Mouse (Mus musculus) embryonic fibroblast, embryonic 13.5 days (primary cell): Measurements from ENCODE around the gene Lrig2. TPM values are rescaled to one million over a fixed set of nuclear protein-coding genes. Genes with fewer than 3 reads are reported as not detected.

Experiments used
- H3K27ac ChIP-seq: 2 replicates; pipeline ENCODE4 v1.5.1; 2012; ENCODE audit warnings: low read length, control low read depth, inconsistent platforms; ENCODE audit not compliant: insufficient read depth
- H3K4me1 ChIP-seq: 2 replicates; pipeline ENCODE4 v1.6.1; 2011; ENCODE audit warnings: low read length; ENCODE audit not compliant: control insufficient read depth, insufficient read depth
- H3K4me3 ChIP-seq: 2 replicates; pipeline ENCODE4 v1.5.1; 2011; ENCODE audit warnings: mild to moderate bottlenecking, control low read depth, low read length; ENCODE audit not compliant: insufficient read depth
- CTCF ChIP-seq: IDR thresholded peaks from 2 replicates; pipeline ENCODE4 v1.5.1; 2011; ENCODE audit warnings: mild to moderate bottlenecking, control low read depth, low read length, moderate library complexity, borderline replicate concordance; ENCODE audit not compliant: insufficient read depth
- POLR2A ChIP-seq: IDR thresholded peaks from 2 replicates; pipeline ENCODE4 v1.6.1; 2011; ENCODE audit warnings: low read depth, mild to moderate bottlenecking, control low read depth, low read length, moderate library complexity
- polyA plus RNA-seq: library from polyadenylated mRNA; stranded (reverse); fragments of >200 nt; gene quantifications from 2 replicates; pipeline ENCODE4 v1.2.4, GENCODE M21; 2011; ENCODE audit warnings: low read depth; ENCODE audit not compliant: missing spikeins, insufficient read length

Gene Lrig2
- polyA plus RNA-seq, 1 experiment: 18.5 TPM

GRCm38 (mm10) chr3:104403582-104403981 is 108.1 kb downstream of the Lrig2 start:
- H3K27ac ChIP-seq: no peak overlapping the region
- no peak overlapping the region for H3K4me3 ChIP-seq
- TF ChIP-seq CTCF (no peak), POLR2A (no peak)
- no peaks in the 10 kb centered on the region; the same call in 1 of the 2 replicates for H3K4me1 ChIP-seq

- no peak overlapping the region for H3K27ac ChIP-seq
- H3K4me3 ChIP-seq: no peak overlapping the region
- no peak for TF ChIP-seq POLR2A
- TF ChIP-seq CTCF: no peak
- H3K4me1 ChIP-seq: no peaks in the 10 kb centered on the region; the same call in 1 of the 2 replicates
Measured at GRCm38 (mm10) chr3:104401176-104401575, 110.5 kb downstream of the Lrig2 start.

DNA sequence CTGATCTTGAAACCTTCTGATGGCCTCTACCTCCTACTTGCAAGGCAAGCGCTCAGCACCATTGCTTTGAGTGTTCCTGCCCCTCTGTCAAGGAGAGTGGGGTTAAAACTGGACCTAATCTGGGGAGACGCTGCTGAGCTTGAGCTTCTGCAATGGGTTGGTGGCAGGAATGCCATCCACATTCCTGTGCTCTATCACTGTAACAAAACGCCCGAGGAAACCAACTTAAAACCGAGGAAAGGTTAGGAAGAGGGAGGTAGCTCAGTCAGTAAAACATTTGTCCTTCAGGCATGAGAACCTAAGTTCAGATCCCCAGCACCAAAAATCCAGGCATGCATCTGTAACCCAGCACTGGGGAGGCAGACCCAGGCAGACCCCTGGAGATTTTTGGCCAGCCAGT is 111.6 kb downstream of the Lrig2 start:
- Histone ChIP-seq H3K27ac (no peak overlapping the region), H3K4me3 (no peak overlapping the region), H3K4me1 (no peaks in the 10 kb centered on the region; the same call in 1 of the 2 replicates)
- TF ChIP-seq POLR2A (no peak), CTCF (no peak)

- no peak overlapping the region for H3K4me3 ChIP-seq
- H3K4me1 ChIP-seq: no peaks in the 10 kb centered on the region; the same call in 1 of the 2 replicates
- no peak overlapping the region for H3K27ac ChIP-seq
- TF ChIP-seq CTCF (no peak), POLR2A (no peak)
Measured at GRCm38 (mm10) chr3:104399296-104400045, 112.2 kb downstream of the Lrig2 start.

DNA sequence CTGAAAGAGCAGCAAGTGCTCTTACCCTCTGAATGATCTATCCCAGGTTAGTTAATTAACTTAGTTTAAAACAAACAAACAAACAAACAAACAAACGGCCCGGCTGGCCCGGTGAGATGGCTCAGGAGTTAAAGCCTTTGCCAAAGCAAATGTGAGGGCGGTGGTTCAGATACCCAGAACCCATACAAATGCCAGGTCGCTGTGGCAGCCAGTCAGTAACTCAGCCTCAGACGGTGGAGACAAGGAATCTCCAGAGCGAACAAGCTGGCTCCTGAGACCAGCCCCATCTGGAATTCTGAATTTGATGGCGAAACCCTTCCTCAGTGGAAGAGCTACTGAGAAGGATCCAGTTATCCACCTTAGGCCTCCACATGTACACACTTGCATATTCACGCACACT is 114.4 kb downstream of the Lrig2 start:
- Histone ChIP-seq H3K27ac (no peak overlapping the region), H3K4me1 (no peaks in the 10 kb centered on the region; the same call in 1 of the 2 replicates), H3K4me3 (no peak overlapping the region)
- TF ChIP-seq CTCF: no peak
- no peak for TF ChIP-seq POLR2A

- Histone ChIP-seq H3K27ac (no peak overlapping the region), H3K4me1 (no peaks in the 10 kb centered on the region; the same call in 1 of the 2 replicates), H3K4me3 (no peak overlapping the region)
- TF ChIP-seq CTCF (no peak), POLR2A (no peak)
Measured at GRCm38 (mm10) chr3:104396736-104397081, 115.0 kb downstream of the Lrig2 start.

DNA sequence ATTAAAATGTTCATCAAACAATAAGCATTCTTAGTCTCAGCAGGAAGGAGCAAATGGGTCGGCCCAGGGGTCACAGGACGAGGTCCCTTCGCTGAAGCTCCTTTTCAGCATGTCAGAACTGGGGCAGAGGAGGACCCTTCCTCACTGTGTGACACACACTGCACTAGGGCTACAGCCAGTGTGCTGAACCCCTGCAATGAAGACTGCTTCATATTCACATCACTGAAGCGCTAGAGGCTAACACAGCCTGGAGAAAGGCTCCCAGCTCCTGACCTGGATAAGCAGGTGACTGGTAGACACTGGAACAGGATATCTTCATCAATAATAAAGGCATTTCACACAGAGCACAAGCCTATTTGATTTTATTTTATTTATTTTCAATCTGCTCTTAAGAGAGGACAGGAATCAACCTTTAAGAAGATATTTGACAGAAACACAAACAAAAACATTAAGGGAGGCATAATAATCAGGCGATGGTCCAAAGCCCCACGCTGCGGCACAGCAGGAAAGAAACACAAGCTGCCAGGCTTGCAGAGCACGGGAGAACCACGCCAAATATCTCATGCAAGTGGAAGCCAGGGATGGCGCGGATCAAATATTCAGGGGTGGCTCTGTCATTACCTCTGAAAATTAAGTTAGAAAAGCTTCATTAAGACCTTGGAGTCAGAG is 115.5 kb downstream of the Lrig2 start:
- Histone ChIP-seq H3K4me3 (no peak overlapping the region), H3K27ac (no peak overlapping the region), H3K4me1 (no peaks in the 10 kb centered on the region; the same call in 1 of the 2 replicates)
- TF ChIP-seq POLR2A: no peak
- TF ChIP-seq CTCF: no peak

DNA sequence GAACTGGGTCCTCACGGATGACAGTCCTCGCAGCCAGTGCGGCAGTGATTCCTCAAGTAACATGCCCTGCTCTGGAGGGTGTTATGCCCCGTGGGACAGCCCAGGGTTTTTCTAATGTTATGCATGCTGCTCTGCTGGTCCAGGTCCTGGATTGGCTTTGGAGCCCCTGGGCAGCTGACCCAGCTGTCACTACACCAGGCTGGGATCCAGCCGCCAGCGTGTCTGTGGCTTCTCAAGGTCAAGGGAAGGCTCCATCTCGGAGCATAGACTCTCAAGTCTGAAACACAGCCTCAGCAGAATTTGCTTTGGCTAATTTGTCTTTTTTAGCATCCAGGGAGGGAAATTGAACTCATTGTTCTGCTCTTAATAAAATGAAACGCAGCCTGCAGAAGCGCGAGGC is 121.6 kb downstream of the Lrig2 start:
- no peaks in the 10 kb centered on the region for H3K4me1 ChIP-seq
- H3K27ac ChIP-seq: no peak overlapping the region
- no peak overlapping the region for H3K4me3 ChIP-seq
- TF ChIP-seq POLR2A: no peak

- no peak overlapping the region for H3K4me3 ChIP-seq
- no peaks in the 10 kb centered on the region for H3K4me1 ChIP-seq
- no peak overlapping the region for H3K27ac ChIP-seq
- TF ChIP-seq POLR2A (no peak), CTCF (no peak)
Measured at GRCm38 (mm10) chr3:104389449-104389848, 122.3 kb downstream of the Lrig2 start.

DNA sequence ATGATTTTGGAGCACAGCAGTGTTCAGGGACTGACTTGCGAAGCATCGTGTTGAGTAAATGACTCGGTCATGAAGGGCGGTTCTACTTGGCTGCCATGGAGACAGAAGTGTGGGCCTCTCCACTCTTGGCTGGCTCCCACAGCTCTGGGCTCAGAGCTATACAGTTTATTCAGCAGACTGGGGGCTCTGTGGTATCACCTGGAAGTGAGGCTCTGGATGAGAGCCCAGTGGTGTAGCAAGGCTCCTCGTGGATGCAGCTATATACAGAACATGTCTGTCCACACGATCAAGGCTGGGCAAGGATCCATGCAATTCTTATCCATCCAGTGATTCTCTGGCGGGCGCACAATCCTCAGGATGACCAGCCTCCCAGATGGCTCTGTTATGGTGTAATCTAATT is 126.1 kb downstream of the Lrig2 start:
- no peak overlapping the region for H3K4me3 ChIP-seq
- peaks cover 5% of the 10 kb centered on the region; the same call in 1 of the 2 replicates for H3K4me1 ChIP-seq
- TF ChIP-seq POLR2A (no peak), CTCF (no peak)
- H3K27ac ChIP-seq: no peak overlapping the region
